Mouse (Mus musculus): ENCODE data around the gene Frem1.

Frem1 gene

DNA sequence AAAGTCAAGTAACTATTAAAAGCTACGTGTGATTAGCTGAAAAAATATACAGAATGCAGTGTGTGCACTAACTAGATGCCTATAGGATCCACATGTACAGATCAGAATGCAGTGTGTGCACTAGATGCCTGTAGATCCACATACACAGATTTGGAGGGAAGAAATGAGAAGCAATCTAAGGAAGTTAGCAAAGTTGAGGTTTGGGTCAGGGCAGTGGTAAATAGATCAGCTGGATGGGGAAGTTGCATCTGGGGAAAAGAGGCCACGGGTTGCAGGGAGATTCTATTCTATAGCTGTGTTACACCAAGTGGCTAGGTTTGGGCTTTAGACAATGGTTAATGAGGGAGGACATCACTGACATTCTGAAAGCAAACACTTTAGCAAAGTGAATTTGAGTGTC lies 133.5 kb downstream of the Frem1 start:
- no peak for DNase-seq

DNA sequence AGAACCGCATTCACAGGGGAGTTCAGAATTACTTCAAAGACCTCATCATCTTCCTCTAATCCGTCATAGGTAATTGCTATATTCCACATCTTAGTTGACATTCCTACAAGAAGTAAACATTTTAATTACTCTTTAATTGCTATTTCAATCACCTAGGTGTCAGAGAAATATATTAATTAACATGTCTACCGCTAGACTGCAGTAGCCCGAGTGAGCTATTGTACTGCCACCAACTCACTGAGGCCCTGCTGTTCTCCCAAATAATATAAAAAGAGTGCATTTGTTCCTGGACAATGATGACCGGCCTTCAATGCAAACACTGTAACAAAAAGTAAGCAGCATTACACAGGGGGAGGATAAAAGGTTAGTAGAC lies 135.5 kb downstream of the Frem1 start:
- no peak for DNase-seq

DNA sequence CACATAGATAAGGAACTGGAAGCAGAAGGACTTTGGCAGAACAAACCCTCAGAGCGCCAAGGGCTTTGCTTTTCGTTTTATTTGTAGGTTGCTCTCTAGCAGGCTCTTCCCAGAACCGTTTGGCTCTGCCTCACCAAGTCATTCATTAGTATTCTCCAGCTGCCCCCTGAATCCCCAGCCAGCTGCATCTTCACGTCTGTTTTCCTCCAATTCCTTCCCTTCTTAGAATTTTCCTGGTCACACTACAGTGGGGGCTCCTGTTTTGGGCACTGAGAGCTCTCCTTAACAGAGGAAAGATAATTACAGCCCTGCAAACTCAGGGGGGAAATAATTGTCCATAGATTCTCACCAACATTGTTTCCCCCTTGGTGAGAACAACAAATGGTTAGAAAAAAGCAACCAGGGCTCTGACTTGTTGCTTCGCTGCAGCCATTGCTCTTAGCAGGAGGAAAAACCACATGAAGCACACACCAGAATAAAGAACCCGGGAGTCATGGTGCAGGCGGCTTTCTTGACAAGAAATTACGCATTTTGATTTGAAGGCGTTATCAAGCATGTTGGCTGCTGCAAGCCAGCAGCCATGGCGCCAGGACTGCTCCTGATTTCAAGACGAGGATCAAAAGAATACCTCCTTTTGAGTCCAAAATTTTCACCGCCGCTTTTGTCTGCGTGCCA lies 136.0 kb downstream of the Frem1 start:
- DNase-seq: peak in 1 of 2 experiments; percentile 24

DNA sequence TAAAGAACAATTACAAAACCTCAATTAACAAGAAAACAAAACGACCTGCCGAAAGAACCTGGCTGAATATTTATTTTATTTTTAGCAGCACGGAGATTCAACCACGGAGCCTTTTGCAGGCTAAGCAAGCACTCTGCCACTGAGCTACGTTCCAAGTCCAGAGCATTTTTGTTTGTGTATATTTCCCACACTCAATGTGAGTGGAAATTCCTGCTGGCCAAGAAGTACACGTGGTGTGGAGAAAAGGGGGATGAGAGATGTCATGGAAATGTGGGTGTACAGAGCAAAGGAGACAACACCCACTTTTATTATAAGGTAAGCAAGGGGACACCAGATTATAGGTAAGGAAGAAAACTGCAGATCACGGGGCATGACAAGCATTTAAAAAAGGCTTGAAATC lies 136.6 kb downstream of the Frem1 start:
- DNase-seq: no peak

DNA sequence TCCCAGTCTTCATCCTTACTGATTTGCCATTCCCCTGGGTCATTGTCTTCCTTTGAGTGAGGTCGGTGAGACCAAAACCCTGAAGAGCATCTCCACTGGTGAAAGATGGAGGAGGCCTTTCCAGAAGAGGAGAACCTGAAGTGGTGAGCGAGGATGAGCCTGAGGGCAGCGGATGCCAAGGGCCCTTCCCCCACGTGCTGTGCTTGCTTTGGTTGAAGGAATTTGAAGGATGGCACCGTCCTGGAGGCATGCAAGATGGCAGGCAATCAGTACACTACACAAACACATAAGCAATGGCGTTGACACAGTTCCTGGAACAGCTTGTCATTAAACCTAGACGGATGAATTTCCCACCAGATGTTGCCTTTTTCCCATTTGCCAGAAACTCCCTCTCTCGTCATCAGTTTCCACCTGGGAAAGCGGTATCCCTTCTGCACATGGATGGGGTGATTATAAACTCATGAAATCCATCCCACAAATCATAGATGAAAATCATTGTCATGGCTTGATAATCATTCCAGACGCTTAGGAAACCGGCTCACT lies 137.5 kb downstream of the Frem1 start:
- no peak for DNase-seq

DNA sequence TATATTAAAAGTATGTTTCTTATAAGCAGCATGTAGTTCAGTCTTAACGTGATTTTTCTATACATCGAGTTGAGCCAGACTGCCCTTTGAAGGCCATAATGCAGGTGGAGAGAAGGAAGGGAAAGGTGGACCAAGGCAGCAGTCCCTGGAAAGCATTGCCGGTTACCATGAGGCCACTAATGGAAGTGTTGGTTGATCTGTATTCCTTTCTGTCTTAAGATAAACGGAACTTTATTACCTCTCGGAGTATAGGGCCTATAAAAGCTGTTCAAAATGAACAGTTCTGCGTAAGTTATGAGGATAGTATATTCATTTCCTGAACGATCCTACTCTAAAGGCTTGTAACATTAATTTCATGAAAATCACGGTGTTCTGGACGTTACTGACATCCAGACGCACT lies 156.9 kb downstream of the Frem1 start:
- DNase-seq: no peak

DNA sequence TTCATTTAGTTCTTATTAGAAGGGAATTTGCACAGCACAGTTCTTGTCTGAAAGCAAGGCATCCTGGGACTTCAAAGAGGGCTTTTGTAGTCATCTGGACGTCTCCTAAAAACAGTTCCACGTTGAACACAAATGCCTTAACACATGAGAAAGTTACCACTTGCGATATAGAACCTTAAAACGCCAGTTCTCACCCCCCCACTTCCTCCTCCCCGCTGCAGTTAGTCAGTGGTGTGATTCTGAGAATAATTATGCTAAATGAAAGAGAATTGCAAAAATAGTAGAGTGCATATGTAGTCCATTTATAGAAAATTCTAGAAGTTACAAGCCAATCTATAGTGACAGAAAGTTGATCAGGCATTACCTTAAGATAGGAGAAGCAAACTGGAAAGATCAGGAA lies 159.9 kb downstream of the Frem1 start:
- DNase-seq: no peak

DNA sequence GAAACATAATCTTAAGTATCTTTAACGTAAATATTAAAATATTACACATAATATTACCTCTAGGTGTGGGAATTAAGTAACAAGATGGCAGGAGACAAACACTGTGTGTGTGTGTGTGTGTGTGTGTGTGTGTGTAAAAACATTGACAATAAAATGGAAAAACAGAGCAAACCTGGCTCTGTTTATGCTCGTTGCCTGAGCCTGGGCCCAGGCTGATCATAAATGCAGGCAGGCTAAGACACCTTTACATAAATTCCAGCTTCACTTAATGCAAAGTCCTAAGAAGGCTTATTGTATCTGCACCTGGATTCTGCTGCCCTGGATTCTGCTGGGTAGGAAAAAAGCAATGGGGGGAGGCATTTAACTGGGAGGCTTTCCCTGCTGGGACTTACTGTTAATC lies 160.6 kb downstream of the Frem1 start:
- DNase-seq: no peak

DNA sequence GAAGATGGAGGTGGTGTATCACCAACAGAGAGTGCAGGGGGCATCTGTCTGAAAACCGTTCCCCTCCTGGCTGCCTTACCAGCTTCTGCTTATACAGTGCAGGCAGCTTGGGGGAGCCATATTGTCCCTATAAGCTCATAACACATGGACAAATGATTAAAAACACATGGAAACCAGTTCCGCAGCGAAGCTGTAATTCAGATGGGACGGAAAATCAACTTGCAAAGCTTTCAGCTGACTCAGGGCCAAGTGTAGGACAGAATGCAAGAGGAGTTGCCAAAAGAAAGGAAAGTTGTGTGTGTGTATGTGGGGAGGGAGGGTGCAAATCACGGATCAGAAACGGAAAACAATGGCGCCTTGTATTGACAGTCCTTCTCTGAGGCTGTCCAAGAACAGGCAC lies 161.1 kb downstream of the Frem1 start:
- DNase-seq: no peak

DNA sequence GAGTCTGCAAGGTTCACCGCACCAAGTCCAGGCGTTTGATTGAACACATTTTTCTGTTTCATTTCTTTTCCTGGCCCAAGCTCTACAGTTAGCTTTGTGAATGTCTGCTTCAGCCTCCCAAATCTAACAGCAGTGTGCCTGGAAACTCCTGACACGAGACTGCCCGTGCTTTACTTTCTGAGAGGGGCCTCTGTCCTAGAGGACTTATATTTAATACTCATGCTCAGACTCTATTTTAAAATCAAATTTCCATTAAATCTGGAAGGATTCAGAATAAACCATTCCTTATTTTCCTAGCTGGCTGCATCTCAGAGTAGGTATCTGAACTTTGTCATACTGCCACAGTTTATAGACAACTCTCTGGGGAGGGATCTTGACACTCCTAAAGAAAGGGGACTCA lies 161.6 kb downstream of the Frem1 start:
- no peak for DNase-seq

DNA sequence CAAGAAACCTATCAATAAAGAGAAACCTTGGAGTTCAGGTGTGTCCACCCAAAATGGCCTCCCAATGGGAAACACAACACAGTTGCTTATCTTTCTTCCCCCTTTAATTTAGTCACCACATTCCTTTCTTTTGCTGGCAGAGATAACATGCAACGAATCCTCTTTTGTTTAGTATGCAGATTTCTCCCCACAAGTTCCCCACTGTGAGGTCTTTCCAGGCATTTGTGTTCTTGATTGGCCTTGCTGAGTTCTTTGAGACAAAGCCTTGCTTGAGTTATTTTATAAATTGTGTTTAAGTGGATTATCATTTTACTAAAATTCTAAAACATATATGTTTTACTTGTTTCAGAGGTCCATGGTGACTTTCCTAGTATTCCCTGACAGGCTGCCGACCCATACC lies 166.0 kb downstream of the Frem1 start:
- no peak for DNase-seq

DNA sequence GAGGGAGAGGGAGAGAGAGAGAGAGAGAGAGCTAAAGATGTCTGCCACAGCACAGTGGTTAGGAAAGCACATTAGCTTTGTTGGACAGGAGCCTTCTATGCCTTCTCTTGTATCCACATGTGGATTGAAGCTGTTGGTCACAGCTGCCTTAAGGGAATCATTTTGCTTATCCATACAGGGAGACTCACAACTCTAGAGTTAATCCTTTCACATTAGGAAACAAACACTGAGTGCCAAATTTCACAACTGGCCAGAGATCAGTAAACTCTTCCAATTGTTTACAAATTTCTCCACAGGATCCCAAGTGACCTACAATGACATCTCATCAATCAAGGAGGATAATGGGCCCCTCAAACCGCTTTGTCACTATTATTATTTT lies 166.6 kb downstream of the Frem1 start:
- DNase-seq: no peak

DNA sequence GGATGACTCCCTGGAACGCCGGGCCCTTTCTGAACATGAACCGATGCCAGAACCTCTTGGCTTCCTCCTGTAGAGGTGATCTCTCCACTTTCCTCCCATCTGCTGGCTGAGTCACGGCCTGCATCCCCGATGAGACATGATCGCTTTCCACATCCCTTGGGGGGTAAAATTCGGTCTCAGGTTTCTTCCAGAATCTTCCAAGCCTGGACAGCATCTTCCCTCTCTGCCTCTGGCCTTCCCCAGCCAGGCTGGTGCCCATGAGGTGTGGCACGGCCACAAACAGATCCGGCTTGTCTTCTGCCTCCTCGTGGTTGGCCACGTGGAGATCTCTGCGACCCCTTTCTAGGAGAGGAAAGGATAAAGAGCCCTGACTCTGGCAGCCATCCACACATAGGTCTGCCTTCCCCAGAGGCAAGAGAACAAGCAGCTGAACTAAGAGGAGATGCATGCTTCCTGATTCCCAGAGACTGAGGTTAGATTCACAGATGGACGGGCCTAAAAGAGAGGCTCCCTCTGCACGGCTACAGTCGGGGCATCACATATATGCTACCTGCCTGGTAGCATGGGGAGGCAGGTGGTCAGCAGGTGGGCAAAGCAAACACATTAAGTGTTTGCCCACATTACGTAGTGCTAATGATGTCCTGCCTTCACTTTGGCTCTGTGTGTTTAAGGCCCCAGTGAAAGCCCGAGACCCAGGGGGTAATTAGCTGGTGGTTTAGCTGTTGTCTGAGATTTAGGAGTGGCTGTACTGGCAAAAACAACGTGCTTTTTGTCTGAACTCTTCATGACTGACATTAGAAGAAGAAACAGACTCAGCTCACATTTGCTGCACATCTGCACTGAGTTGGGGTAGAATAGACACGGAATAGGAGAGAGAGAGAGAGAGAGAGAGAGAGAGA lies 167.3 kb downstream of the Frem1 start, which contains the start of gene Cer1:
TSS of gene Cer1 (minus strand) at position 513 of the 899 bp plus-strand sequence.
- DNase-seq: peak; percentile 43 to 50

DNA sequence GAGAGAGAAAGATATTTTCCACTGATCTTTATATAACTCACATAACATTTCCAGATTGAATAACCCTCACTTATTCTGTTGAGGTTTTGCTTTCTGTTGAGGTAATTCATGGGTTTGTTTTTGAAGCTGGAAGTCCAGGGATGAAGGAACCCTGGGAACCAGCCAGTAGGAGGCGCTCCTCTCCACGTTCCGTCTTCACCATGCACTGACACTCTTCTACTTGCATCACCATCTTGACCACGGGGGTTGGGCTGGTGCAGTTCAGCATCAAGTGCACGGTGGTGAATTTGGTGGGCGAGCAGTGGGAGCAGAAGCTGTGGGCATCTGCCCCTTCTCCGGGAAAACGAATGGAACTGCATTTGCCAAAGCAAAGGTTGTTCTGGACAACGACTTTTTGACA lies 169.6 kb downstream of the Frem1 start:
- no peak for DNase-seq

DNA sequence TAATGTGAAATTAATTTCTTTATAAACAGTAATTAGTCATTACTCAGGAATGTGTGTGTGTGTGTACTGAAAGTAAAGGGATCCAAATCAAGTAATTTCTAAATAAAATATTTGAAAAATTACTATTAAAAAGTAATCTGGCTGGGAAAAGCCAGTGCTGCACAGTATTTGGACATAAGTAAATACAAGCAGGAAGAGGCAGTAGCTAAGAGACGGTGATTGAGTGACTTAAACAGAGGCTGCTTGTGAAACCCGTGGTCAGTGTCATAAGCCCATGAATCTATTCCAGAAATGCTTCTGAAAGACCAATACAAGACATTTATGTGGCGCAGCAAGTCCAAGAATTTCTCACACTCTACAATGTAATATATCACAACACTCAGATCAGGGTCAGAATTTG lies 170.8 kb downstream of the Frem1 start:
- DNase-seq: no peak

DNA sequence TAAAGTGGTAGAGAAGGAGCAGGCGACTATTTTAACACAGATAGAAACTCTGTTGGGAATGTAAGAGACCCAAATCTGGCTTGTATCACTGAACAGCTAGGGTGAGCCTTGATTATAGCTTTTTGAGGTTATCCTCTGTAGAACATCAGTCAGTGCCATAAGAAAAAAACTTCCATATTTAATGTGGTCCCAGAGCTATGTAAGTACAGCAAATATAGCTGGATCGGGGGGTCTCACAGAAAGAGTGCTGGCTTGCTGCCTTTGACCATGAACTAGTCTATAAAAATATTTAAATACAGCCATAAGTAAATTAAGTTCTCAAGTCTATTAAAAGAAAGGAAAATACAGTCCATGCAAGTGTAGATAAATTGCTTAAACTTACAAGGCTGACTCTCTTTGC lies 171.9 kb downstream of the Frem1 start:
- DNase-seq: no peak

DNA sequence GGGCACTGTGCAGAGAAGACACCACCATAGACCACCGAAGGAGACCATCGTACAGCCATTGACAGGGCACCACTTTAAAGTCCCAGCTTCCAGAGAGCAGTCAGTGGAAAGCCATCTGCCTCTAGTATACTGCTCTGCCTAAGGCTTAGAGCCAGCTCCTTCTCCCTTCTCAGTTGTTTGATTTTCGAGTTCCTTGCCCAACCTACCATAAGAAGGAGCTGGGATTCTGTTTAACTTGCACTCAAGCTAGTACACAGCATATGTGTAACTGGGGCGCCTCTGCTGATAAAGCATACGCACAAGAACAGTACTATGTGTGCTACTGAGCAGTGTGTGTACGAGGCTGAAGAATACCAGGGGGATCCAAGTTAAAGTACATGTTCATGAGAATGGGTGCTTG lies 173.0 kb downstream of the Frem1 start:
- DNase-seq: no peak

DNA sequence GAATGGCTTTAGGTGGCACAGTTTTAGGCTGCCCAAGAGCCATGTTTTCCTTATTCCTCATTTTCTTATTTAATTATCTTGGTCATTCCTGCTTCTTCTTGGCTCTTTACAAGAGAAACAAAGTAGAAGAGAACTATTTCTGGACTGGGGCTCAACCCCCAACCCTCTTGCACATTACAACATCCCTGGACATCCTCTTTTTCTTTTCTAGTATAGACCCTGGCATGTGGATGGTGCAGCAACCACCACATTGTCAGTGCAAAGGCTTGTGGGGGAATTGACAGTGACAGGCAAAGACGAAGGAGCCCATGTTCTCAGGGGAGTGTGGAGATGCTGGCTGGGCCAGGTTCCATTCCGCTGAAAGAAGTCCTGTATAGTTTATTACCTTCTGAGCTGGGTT lies 175.5 kb downstream of the Frem1 start:
- no peak for DNase-seq

DNA sequence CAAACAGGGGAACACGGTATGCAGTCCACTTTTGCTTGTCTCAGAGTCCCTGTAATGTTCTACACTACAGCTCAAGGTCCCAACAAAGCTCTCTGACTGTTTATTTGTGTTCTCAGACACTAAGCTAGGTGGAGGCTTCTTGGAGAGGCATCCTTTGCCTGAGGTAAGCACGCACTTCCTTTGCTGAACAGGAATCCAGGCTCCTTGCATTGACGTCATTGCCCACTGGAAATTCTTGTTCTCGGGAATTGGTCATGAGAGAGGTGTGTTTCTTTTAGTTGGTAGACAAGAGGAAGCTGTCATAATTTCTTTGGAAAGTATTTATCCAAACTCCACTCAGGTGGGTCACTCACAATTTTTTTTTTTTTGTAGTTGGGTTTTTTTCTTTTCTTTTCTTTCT lies 176.6 kb downstream of the Frem1 start:
- DNase-seq: no peak

DNA sequence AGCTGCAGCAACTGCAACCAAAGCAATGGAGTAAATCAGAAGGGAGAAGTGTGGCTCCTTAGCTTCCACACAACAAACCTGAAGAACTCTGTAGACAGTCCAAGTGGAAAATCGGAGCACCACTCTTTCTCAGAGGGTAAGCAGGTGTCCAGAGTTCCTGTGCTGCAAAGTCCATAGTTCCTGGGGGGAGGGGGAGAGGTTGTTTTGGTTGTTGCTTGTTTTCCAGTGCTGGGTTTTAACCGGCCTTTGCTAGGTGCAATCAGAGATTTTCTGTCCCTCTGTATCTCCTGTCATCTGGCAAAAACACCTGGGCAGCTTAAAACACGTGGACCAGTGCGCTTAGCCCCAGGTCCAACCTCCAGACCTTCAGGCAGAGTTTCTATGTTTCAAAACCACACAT lies 177.3 kb downstream of the Frem1 start:
- DNase-seq: no peak

DNA sequence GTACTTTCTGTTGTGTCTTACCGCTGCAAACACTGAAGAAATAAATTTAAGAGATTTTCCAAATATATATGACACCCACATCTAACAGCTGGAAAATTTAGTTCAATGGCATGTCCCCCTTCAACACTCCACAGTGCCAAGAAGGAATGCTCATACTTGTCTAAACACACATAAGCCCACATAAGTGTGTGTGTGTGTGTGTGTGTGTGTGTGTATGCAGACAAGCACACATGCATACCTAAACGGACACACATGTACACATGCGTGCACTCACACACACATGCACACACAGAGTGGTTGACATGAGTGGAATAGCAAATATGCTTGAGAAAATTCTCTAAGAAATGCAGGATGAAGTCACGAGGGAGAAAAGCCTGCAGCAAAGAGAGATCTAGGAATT lies 179.6 kb downstream of the Frem1 start:
- DNase-seq: no peak

DNA sequence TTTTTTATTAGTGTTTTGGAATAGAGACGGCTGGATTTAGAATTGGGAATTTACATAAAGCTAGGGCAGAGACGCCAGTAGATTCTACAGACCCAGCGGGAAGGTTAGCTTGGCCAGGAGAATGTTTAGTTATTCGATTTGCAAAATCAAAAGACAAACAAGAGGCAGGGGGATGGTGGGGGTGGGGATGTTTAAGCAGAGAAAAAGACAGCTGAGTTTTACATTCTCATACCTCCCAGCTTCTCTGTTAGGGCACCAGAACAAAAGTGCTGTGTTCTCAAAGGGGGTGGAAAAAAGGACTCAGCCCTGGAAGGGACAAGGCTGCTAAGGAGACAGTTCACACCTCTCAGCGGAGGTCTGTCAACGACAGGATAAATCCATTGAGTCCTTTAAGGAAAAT lies 180.0 kb downstream of the Frem1 start:
- no peak for DNase-seq

DNA sequence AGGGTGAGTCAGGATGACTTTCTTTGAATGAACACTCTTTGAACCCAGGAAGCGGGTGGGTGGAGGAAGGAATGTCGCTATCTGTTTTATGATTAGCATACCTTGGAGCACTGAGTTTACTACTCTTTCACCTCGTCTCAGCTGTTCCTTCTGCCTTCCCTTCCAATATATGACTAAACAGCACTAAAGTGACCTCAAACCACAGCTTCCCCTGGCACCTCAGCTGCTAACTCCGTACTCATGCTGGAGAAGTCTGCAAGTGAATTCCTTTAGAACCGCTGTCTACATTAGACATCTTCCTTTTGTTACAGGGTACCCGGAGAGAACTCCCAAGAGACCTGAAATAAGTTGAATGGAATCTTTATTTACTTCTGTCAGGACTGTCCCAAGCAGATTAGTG lies 181.2 kb downstream of the Frem1 start:
- no peak for DNase-seq

DNA sequence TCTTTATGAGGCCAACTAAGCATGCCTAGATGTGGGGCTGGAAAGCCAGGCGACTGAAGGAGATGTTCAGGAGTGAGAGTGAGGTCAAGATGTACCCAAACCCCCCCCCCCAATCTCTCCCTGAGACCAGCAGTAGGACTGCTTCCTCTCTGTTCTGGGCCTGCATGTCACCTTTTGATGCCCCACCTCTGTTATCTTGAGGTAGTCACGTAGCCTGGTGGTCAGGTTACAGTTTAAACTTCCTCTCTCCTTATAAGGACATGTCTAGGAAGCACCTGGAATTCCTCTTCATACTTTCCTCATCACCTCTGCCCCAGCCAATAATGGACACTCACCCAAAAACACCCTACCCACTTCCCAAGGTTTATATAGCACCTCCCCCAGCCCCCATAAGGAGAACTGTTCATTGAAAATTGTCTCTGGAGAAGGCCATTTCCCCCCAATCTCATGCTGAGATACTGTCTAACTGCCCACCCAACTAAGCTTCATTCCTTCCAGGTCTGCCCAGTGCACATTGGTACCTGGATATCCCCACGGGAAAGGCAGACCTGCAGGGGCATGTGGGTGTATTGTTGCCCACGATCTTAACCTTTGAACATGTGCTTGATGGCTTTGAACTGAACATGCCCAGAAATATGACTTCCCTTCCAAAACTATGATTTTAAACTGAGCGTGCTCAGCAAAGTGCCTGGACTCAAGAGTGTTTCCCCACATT lies 184.3 kb downstream of the Frem1 start:
- DNase-seq: no peak
